In the genomic region with DNA sequence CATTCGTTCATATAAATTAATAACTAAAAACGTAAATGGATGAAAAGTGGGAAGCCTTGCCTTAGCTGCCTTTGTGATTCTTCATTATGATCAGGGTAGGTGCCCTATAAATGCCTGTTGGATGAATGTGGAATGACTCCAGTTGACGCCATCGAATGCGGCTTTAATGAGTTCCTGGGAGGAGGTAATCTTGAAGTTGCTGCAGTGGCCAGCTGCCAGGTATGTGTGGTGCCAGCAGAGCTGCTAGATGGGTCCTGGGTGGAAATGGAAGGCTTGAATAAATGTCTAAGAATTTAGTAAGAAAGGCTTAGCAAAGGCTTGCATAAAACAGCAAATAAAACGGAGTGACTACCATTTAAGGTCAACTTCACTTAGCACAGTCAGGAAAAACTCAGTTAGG, we compare ENCODE assay signal across 18 mouse cellular contexts. TPM values are rescaled to one million over a fixed set of nuclear protein-coding genes. Genes with fewer than 3 reads are reported as not detected.
DNase-seq lines count a peak whose midpoint lies in the region; ATAC-seq and TF ChIP-seq lines count a peak whose summit lies in the region.
"Had no signal": no experiment of that assay in that cellular context is flagged by ENCODE, and none has a peak within 500 bp of the region (broad histone marks: within the 10 kb centered on the region; RNA-seq: fewer than 3 reads in every experiment).

No protein-coding gene starts in this region.

- TF ChIP-seq CTCF in intestine, postnatal 0 days (IDR thresholded peaks at IDR 0.05; ENCODE audit: low read depth): no peak

- no peak overlapping the region for H3K4me2 ChIP-seq in intestine, postnatal 0 days (replicated peaks; ENCODE audit: low read depth)
- H3K4me2 ChIP-seq: embryonic facial prominence, embryonic 15.5 days; heart, embryonic 13.5 days; lung, embryonic 14.5 days; midbrain, embryonic 13.5 days; neural tube, embryonic 13.5 days had no signal

- H3K27me3 ChIP-seq in heart, embryonic 10.5 days (ENCODE audit: insufficient read depth, poor library complexity, severe bottlenecking): no peaks in the 10 kb centered on the region
- H3K27me3 ChIP-seq in intestine, postnatal 0 days (replicated peaks; ENCODE audit: control insufficient read depth, insufficient read depth, low read length): no peaks in the 10 kb centered on the region
- H3K27me3 ChIP-seq: embryonic facial prominence, embryonic 15.5 days; heart, embryonic 13.5 days; midbrain, embryonic 13.5 days; neural tube, embryonic 13.5 days had no signal

- no peak overlapping the region for H3K27ac ChIP-seq in heart, embryonic 10.5 days
- no peak overlapping the region for H3K27ac ChIP-seq in intestine, postnatal 0 days (ENCODE audit: low read depth, low read length)
- H3K27ac ChIP-seq: embryonic facial prominence, embryonic 15.5 days; heart, embryonic 13.5 days; layer of hippocampus, adult 2 months; midbrain, embryonic 13.5 days; neural tube, embryonic 13.5 days had no signal

- H3K4me3 ChIP-seq in heart, embryonic 10.5 days: no peak overlapping the region
- H3K4me3 ChIP-seq in intestine, postnatal 0 days (ENCODE audit: low read depth, low read length): no peak overlapping the region
- H3K4me3 ChIP-seq: embryonic facial prominence, embryonic 15.5 days; heart, embryonic 13.5 days; layer of hippocampus, adult 2 months; midbrain, embryonic 13.5 days; neural tube, embryonic 13.5 days had no signal

- H3K9me3 ChIP-seq in heart, embryonic 10.5 days: 0 out of 2 replicates have a peak, but pooled peaks cover 3% of the 10 kb centered on the region
- no peaks in the 10 kb centered on the region for H3K9me3 ChIP-seq in intestine, postnatal 0 days (ENCODE audit: control insufficient read depth)
- H3K9me3 ChIP-seq: embryonic facial prominence, embryonic 15.5 days; heart, embryonic 13.5 days; midbrain, embryonic 13.5 days had no signal

- H3K9ac ChIP-seq in intestine, postnatal 0 days (ENCODE audit: low read depth, low read length): no peak overlapping the region
- H3K9ac ChIP-seq: embryonic facial prominence, embryonic 15.5 days; heart, embryonic 13.5 days; lung, embryonic 14.5 days; midbrain, embryonic 13.5 days; neural tube, embryonic 13.5 days had no signal

- H3K4me1 ChIP-seq in heart, embryonic 10.5 days: peaks cover 8% of the 10 kb centered on the region
- H3K4me1 ChIP-seq in intestine, postnatal 0 days (replicated peaks; ENCODE audit: control insufficient read depth, insufficient read depth, low read length): no peaks in the 10 kb centered on the region
- H3K4me1 ChIP-seq: midbrain, embryonic 13.5 days; neural tube, embryonic 13.5 days had no signal

- no peaks in the 10 kb centered on the region for H3K36me3 ChIP-seq in heart, embryonic 10.5 days
- no peaks in the 10 kb centered on the region for H3K36me3 ChIP-seq in intestine, postnatal 0 days (ENCODE audit: control insufficient read depth, insufficient read depth)
- H3K36me3 ChIP-seq: embryonic facial prominence, embryonic 15.5 days; heart, embryonic 13.5 days; midbrain, embryonic 13.5 days; neural tube, embryonic 13.5 days had no signal

- 77% methylated on average over 6 of the region's 6 CpGs for WGBS in heart, embryonic 10.5 days
- 86% methylated on average over 6 of the region's 6 CpGs for WGBS in intestine, postnatal 0 days

- peak; percentile 70 for DNase-seq in heart, adult 11 months
- no peak for DNase-seq in heart, embryonic 10.5 days (ENCODE audit: low spot score)
- DNase-seq in right cerebral cortex, postnatal 4 days: peak; percentile 25
- DNase-seq in right cerebral cortex, adult 2 months (ENCODE audit: low spot score in 2 of 2): no peak
- peak; percentile 6 to 9 for DNase-seq in kidney, adult 8-10 months
- peak; percentile 63 for DNase-seq in lung, postnatal 36 days
- DNase-seq in spleen, postnatal 10 days (ENCODE audit: low spot score in 2 of 2): no peak
- DNase-seq: cerebellum, postnatal 36 days; lung, embryonic 14.5 days had no signal

- no peak for ATAC-seq in intestine, postnatal 0 days
- ATAC-seq: hindbrain, embryonic 16.5 days; midbrain, embryonic 13.5 days; Patski had no signal

RNA-seq across cellular contexts. Expression of a gene that starts 18.5 kb away (rescaled TPM):
- not detected in 2 replicates for polyA plus RNA-seq in heart, embryonic 10.5 days (2016; fragmentation: Nextera tagmentation; extraction: Ambion mirVana)
- 0.04 and 0.05 TPM in 2 replicates for polyA plus RNA-seq in intestine, postnatal 0 days (2015; fragmentation: Nextera tagmentation; extraction: Ambion mirVana)
- polyA plus RNA-seq: embryonic facial prominence, embryonic 15.5 days; frontal cortex, adult 2 months; heart, embryonic 13.5 days; hindbrain, embryonic 16.5 days; lung, embryonic 14.5 days; midbrain, embryonic 13.5 days; neural tube, embryonic 13.5 days; Patski had no signal

RNA-seq across cellular contexts. Expression of a gene that starts 37.7 kb away (rescaled TPM):
- polyA plus RNA-seq in heart, embryonic 10.5 days (2016; fragmentation: Nextera tagmentation; extraction: Ambion mirVana): 12.2 and 15.4 TPM in 2 replicates
- polyA plus RNA-seq in intestine, postnatal 0 days (2015; fragmentation: Nextera tagmentation; extraction: Ambion mirVana): 2.6 and 3.1 TPM in 2 replicates

Comparison
In these comparisons a context has a peak if more than half of its experiments do, and no peak if none do; other contexts are left out.
1. DNase-seq: peak in heart, adult 11 months (single experiment), right cerebral cortex, postnatal 4 days (single experiment), kidney, adult 8-10 months (2 of 2) and lung, postnatal 36 days (single experiment); none in heart, embryonic 10.5 days (single experiment), right cerebral cortex, adult 2 months (0 of 2) and spleen, postnatal 10 days (0 of 2).